Mouse (Mus musculus) thymus, adult 2 months (tissue): ENCODE measurements around the gene Lrrc19.

Source experiments
- CTCF ChIP-seq: fragments of 200-500 bp; IDR thresholded peaks from 2 replicates; pipeline ENCODE4 v1.5.1; 2012; ENCODE audit warnings: mild to moderate bottlenecking, control low read depth, low read length, moderate library complexity, borderline replicate concordance; ENCODE audit not compliant: control insufficient read depth, poor library complexity, insufficient read depth; ENCODE audit errors: extremely low read depth
- POLR2A ChIP-seq: fragments of 200-500 bp; IDR thresholded peaks from 2 replicates; pipeline ENCODE4 v1.6.1; 2012; ENCODE audit warnings: mild to moderate bottlenecking, low read length, control low read depth, moderate library complexity; ENCODE audit not compliant: control insufficient read depth, poor library complexity, insufficient read depth; ENCODE audit errors: extremely low read depth

- no peak; the same call in 1 of the 2 replicates for TF ChIP-seq POLR2A
- no peak for TF ChIP-seq CTCF
These were observed 47.4 kb downstream of the Lrrc19 start for GRCm38 (mm10) chr4:94602496-94603030.
